Mouse (Mus musculus): ENCODE data around the gene Nr4a1. TPM values are rescaled to one million over a fixed set of nuclear protein-coding genes. Genes with fewer than 3 reads are reported as not detected.

The Nr4a1 gene
- polyA plus RNA-seq, 1 experiment, result 80.9 TPM

Other genes with a start within 250 kb of the Nr4a1 start
- gene Gm47841, start 206.9 kb upstream of the Nr4a1 start, polyA plus RNA-seq (2012; rRNA removed), result not detected in 2 replicates
- gene Fignl2, start 175.7 kb upstream of the Nr4a1 start, polyA plus RNA-seq (2012; rRNA removed), result 1.2 and 1.3 TPM in 2 replicates
- not detected in 2 replicates for gene Ankrd33, start 138.5 kb upstream of the Nr4a1 start, polyA plus RNA-seq (2012; rRNA removed)
- 20.7 and 22.4 TPM in 2 replicates for gene Acvrl1, start 125.7 kb upstream of the Nr4a1 start, polyA plus RNA-seq (2012; rRNA removed)
- gene Acvr1b, start 80.2 kb upstream of the Nr4a1 start, polyA plus RNA-seq (2012; rRNA removed), result 68.4 and 68.6 TPM in 2 replicates
- 43.9 and 53.5 TPM in 2 replicates for gene Grasp, start 30.1 kb upstream of the Nr4a1 start, polyA plus RNA-seq (2012; rRNA removed)
- 50.2 and 58.3 TPM in 2 replicates for gene Atg101, start 30.0 kb downstream of the Nr4a1 start, polyA plus RNA-seq (2012; rRNA removed)
- gene 6030408B16Rik, start 38.9 kb downstream of the Nr4a1 start, polyA plus RNA-seq (2012; rRNA removed), result 0.27 and 0.52 TPM in 2 replicates
- 2.0 and 3.3 TPM in 2 replicates for gene Krt80, start 115.9 kb downstream of the Nr4a1 start, polyA plus RNA-seq (2012; rRNA removed)
- gene Krt7, start 156.8 kb downstream of the Nr4a1 start, polyA plus RNA-seq (2012; rRNA removed), result 0.34 and 1.0 TPM in 2 replicates
- gene Krt87, start 184.5 kb downstream of the Nr4a1 start, polyA plus RNA-seq (2012; rRNA removed), result 0.10 and 0.13 TPM in 2 replicates
- not detected in 2 replicates for gene Krt88, start 193.5 kb downstream of the Nr4a1 start, polyA plus RNA-seq (2012; rRNA removed)
- not detected in 2 replicates for gene Krt81, start 209.5 kb downstream of the Nr4a1 start, polyA plus RNA-seq (2012; rRNA removed)
- 0.10 TPM in 1 of 2 replicates, not detected in the other for gene Krt86, start 219.2 kb downstream of the Nr4a1 start, polyA plus RNA-seq (2012; rRNA removed)
- not detected in 2 replicates for gene Krt83, start 237.2 kb downstream of the Nr4a1 start, polyA plus RNA-seq (2012; rRNA removed)